Mouse (Mus musculus): Measurements from ENCODE around the gene Tsku.

DNA sequence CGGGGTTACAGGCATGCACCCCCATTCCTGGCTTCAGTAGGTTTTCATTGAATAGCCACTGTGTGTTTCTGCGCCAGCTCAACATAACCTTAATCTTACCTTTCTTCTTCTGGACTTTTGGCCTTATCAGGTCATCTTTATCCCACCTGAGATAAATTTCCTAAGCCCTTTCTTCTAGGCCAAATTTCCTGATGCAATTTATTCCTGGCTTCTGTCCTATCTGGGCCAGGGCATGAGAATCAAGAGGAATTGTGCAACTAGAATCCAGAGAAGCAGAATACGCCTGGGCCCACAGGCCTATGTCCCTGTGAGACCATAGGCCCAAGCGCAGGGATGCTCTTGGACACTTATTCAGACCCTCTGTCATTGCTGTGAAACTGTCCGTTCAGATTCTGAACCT lies 27.6 kb downstream of the Tsku start:
- TF ChIP-seq CTCF (IDR thresholded peaks at IDR 0.05; ENCODE audit: low read depth) (no peak), EP300 (IDR thresholded peaks at IDR 0.05; ENCODE audit: low read depth) (no peak)

Data from liver, embryonic 14.5 days (tissue).